Mouse (Mus musculus) right cerebral cortex, postnatal 4 days (tissue): ENCODE results near the gene Hoxb8.

ENCODE experiments used
- DNase-seq: peaks from one replicate; pipeline ENCODE4 v3.0.0-alpha.2; 2022

The Hoxb8 gene

DNA sequence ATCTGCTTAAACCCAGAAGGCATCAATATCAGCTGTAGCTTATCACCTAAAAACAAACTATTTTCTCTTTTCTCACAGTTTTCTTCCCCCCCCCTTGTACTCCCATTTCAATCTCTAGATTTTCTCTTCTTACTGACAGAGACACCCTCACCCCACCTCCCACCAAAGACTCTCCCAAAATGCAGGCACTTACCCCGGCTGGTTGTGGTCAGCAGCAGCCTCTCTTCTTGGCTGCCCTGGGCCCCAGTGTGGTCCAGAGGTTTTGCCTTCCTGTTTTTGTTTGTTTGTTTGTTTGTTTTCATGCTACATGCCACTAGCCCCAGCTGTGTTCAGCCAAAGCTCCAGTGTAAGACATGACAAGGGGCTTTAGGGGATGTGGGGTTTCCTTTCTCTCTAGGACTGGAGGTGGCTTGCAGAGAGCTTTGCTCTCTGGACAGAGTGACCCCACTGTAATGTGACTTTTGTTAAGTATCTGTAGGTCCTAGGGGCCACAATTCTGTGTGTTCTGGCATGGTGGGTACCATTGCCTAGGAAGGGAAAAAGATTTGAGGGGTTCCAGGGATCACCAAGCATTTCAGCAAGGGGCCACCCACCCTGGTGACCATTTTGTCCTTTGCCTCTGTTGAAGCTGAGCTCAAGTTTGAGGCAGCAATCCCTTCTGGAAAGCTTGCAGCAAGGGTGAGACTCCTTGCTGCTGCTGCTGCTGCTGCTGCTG, 13.5 kb upstream of the Hoxb8 start:
- no peak for DNase-seq

DNA sequence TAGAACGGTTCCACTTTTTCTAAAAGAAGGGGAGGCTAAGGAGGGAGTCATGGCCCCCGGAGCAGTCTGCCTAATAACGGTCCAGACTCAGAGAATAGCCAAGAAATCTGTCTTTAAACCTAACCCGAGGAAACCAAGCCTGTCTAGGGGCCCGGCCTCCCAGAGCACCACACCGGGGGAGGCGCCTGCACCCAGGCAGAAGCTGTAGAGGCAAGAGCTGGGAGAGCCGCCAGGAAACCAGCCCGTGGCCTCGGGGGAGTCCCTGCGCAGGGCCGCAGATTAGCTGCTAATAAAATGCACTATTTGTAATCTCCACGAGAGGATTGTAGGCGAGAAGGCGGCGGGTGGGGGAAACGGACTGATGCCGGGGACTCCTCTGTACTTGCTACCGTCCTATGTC, 11.8 kb upstream of the Hoxb8 start:
- no peak for DNase-seq

DNA sequence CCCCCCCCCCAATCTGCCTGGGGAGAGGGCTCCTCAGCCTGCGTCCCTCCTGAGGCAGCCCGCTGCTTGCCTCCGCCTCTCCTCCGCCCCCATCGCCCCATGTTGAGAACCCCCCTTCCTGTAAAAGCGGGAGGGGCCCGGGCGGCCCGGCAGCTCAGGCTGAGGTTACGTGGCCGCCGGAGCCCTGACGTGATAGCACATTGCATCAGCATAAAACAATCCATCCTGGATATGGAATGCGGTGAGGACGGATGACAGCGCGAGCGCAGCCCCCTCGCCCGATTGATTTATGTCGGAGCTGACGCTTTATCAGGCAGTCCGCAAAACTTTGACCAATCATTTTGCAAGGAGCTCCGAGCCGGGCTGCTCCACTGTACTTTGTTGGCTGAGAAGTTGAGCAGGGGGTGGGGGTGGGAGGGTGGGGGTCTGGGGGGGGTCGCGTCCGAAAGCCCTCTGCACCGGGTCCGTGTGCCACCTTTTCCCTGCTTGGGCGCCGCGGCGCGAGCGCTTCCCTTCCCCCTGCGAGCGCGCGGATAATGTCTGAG, 10.6 kb upstream of the Hoxb8 start, which contains the start of gene Hoxb9:
Hoxb9 (plus strand) TSS at position 462 of the 545 bp plus-strand sequence.
- no peak for DNase-seq

DNA sequence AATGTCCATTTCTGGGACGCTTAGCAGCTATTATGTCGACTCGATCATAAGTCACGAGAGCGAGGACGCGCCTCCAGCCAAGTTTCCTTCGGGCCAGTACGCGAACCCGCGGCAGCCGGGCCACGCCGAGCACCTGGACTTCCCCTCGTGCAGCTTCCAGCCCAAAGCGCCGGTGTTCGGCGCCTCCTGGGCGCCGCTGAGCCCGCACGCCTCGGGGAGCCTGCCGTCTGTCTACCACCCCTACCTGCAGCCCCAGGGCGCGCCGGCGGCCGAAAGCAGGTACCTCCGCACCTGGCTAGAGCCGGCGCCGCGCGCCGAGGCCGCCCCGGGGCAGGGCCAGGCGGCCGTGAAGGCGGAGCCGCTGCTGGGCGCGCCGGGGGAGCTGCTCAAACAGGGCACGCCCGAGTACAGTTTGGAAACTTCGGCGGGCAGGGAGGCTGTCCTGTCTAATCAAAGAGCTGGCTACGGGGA, 10.1 kb upstream of the Hoxb8 start:
- no peak for DNase-seq

DNA sequence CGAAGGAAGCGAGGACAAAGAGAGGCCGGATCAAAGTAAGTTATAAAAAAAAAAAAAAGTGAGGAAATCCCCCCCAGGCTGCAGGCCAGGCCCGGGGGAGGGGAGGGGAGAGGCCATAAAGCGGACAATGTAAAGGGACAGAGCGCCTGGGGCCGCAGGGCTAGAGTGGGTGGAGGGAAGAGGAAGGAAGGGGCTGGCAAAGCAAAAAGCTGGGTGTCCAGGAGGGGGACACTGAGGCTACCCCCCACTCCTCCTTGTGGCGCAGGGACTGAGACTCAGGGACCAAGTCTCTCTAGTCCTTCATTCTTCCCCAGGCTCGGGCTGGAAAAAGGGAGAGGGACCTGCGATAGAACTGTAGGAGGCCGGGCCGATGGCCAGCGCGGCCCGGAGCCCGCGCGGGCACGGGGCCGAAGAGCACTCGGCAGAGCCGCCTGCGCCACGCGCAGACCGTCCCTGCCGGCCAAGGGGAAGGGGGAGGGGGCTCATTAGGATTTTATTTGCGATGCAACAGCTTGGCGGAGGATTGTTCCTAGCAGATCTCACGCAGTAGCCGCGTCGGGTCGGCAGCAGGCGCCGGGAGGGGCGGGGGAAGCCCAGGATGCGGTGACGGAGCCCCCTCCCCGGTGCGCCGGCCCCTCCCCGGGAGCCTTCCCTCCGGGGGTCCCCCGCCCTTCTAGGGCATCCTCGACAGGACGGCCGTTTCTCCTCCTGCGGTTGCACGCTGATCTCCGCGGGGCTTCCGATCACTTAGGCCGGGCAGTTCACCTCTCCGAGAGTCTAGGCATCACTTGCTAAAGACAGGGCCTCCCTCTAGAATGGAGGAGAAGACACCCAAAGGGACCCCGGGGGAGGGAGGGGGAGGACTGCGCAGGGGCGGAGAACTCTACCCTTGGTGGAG, 9.4 kb upstream of the Hoxb8 start:
- DNase-seq, result no peak

DNA sequence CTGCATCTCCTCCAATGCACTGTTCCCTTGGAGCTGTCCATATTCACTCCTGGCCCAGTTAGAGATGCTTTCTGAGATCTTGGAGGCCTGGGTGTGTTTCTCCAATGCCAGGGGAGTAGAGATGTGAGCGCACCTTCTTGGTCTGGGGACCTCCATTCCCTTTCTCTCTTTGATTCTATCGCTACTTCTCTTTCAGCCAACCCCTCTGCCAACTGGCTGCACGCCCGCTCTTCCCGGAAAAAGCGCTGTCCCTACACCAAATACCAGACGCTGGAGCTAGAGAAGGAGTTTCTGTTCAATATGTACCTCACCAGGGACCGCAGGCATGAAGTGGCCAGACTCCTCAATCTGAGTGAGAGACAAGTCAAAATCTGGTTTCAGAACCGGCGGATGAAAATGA, 7.3 kb upstream of the Hoxb8 start:
- no peak for DNase-seq

DNA sequence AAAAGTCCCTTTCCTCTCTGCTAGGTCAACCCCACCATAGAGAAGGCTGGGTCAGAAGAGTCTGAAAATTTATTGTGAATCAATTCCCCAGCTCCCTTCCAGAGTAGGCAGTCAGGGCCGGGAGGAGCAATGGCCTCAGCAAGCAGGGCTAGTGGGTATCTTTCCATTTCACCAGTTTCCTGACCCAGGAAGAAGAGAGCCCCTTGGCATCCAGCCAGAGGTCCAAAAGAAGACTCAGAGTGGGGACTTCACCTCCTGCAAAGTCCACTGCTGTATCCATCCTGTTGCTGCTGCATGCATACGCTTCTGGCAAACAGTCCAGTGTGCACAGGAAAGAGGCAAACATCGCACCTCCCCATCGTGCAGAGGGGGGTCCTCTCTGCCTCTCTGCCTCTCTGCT, 5.8 kb upstream of the Hoxb8 start:
- DNase-seq, result no peak

DNA sequence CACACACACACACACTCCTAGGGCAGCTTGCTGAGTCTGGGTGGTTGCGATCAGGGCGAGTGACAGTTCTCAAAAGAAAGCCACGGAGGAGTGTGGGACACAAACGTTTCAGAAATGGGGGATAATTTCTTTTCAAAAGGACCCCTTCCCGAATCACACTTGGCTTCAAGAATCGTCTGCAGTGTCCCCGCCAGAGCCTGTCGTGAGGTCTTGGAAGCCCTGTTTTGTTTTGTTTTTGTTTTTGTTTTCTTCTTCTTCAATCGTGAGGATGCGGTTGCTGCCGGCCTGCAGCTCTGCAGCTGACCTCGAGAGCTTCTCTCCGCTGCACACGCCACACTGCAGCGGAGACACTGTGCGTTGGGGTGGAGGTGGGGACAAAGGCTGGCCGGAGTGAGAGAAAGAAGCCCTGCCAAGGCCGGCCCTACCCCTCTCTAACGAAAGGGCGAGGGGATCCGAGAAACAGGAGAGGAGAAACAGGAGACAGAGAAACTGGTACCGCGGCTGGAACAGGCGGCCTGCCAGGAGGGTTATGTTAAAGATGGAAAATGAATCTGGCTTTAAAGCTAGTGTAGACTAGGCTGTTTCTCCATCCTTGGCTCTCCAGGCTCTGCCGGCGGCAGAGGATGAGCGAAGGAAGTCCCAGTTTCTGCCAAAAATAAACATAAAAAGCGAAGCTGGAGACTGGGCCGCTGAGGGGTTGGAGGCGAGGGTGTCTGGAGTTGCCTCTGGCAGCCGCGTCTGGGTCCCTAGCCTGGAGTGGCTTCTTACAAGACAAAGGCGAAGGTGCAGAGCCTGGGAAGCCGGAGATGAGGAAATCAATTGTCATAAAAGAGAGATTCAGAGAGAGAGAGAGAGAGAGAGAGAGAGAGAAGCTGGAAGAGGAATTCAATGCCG, 4.3 kb upstream of the Hoxb8 start:
- no peak for DNase-seq

DNA sequence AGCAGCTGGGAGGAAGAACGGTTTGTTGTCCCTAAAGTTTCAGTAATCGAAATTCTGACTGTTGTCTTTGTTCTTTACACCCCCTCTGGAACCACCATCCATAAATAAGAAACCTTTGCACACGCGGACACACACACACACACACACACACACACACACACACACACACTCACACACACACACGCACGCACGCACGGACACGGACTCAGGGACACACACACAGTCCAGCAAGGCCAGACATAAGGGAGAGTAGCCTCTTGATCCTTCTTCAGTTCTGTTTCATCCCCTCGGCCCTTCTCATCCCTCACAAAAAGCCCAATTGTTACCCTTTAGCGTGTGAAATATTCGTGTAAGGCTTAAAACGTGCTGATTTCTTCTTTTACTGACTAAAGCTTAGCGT, 3.4 kb upstream of the Hoxb8 start:
- no peak for DNase-seq

DNA sequence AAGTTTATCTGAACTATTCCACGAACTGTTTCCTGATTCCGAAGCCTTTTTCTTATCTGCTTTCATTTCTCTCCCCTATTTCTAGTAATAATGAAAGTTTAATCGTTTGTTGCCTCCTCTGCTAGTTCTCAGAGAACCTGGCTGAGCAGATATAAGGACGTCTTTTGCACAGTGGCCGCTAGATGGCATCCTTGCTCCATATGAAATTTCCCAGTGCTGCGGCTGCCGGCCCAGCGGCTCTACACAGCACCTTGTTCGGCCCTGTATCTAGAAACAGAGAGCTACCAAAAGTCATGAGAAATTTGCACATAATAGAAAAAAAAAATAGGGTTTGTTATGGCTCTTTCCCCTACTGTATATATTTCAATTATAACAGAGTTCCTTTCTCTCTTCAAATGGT, 2.9 kb upstream of the Hoxb8 start:
- DNase-seq, result peak; percentile 87

DNA sequence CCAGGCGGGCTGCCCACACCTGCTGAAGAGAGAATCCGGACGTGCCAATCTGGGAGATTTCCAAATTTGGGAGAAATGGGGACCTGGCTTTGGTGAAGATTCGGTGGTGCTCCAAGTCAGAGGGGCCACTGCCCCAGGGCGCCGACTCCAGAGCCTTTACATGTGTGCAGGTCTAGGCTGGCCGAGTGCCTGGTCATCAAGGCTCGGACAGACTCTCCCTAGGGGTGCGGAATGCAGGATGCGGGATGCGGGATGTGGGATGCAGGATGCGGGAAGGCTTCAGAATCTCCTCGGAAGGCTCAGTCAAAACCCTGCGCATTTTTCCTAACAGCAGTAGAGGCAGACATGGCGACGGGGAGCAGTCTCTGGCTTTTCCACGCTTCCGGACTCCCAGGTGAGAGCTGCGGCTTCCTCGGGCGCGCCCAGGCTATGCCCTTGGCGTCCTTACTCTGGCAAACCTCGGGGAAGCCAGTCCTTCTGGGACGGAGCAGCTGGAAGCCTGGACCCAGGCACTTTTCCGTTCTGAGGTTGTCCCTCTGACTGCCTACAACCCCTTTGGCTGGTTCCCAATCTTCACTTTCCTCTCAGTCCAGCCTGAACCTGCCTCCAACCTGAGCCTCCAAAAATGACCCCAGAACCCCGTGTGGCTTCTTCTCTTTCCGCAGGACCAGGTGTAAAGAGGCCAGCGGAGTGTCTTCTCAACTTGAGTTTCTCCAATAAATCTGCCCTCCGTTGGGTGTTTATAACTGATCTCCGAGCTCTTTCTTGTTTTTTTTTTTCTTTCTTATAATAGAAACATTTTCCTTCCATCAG, 2.1 kb upstream of the Hoxb8 start:
- no peak for DNase-seq

DNA sequence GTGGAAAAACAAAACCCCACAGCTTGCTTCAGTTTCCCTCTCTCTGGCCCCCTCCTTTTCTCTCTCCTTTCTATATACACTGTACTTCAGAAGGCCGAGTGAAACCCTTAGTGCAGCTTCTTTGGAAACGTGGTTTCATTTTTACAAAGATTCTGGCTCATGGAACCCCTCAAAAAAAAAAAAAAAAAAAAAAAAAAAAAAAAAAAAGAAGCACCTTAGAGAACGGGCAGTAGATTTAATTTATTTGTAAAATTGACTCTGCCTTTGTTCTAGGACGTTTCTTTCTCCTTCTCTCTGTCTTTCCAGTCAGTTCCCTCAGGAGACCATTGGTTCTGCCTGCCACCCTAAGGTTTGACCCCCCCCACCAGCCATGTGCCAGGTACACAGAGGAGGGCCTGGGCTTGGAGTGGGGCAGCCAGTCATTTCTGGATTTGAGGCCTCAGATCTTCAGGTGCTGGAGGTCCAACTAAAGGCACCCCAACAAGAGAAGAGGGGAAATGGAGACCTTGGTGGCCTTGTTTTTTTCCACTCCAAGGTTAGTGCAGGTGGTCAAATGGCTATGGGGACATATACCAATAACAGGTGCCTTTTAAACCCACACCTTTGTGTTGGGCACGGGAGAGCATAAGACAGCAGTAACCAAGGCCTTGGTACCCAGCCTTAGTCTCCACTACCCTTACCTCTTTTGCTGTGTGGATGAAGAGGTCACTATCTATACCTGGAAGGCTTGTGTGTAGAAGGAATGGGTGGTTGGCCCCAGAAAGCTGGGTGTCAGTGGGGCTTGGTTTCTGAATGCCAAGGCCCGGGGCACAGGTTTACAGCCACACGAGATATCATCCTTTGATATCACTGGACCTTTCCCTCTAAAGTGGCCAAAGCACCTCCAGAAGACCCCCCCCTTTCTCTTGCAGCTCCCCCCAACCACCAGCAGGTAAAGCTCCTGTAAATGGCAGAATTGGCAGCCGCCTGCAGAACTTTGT, 1.0 kb upstream of the Hoxb8 start:
- DNase-seq, result no peak

DNA sequence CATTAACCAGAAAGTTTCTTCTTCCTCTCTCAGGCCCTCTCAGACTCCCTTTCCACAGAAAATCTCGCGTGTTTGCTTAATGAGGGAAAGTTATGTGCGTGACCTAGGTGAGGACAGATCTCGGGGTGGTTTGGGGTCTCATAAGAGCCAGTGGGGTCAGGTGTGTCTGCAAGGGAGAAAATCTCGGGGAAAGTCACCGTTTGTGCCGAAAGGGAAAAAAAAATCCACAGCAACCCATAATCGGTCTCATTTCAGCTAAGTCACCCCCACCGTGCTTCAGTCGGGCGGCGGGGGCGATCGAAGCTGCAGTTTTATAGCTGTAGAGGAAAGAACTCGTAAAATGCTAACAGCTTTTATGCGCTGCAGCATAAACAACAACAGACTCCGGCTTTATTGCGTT, 309 bp upstream of the Hoxb8 start:
- DNase-seq, result no peak

DNA sequence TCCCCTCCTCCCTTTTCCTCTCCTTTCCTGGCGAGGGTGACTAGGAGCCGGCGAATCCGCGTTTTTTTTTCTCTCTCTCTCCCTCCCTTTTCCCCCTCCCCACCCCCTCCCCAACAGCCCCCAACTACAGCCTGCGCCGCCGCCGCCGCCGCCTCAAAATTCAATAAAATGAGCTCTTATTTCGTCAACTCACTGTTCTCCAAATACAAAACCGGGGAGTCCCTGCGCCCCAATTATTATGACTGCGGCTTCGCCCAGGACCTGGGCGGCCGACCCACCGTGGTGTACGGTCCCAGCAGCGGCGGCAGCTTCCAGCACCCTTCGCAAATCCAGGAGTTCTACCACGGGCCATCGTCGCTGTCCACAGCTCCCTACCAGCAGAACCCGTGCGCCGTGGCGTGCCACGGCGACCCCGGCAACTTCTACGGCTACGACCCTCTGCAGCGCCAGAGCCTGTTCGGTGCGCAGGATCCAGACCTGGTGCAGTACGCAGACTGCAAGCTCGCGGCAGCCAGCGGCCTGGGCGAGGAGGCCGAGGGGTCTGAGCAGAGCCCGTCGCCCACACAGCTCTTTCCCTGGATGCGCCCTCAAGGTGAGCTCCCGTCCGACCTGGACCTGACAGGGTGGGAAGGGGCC, 1.2 kb downstream of the Hoxb8 start:
- DNase-seq, result no peak

DNA sequence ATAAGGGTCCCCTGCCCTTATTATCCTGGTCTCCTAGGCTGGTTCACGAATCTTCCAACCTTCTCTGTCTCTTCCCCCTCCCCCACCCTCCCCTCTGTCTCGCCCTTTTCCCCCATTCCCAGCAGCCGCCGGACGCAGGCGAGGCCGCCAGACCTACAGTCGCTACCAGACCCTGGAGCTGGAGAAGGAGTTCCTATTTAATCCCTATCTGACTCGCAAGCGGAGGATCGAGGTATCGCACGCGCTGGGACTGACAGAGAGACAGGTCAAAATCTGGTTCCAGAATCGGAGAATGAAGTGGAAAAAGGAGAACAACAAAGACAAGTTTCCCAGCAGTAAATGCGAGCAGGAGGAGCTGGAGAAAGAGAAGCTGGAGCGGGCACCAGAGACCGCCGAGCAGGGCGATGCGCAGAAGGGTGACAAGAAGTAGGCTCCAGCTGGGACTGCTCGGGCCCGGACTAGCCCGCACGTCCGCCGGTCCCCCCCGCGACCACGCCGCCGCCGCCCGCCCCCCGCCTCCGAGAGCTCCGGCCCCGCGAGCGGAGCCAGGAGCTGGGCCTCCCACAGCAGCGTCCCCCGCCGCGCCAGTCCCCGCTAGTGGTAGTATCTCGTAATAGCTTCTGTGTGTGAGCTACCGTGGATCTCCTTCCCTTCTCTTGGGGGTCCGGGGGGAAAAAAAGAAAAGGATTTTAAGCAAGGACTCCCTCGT, 2.5 kb downstream of the Hoxb8 start:
- DNase-seq, result peak; percentile 46

DNA sequence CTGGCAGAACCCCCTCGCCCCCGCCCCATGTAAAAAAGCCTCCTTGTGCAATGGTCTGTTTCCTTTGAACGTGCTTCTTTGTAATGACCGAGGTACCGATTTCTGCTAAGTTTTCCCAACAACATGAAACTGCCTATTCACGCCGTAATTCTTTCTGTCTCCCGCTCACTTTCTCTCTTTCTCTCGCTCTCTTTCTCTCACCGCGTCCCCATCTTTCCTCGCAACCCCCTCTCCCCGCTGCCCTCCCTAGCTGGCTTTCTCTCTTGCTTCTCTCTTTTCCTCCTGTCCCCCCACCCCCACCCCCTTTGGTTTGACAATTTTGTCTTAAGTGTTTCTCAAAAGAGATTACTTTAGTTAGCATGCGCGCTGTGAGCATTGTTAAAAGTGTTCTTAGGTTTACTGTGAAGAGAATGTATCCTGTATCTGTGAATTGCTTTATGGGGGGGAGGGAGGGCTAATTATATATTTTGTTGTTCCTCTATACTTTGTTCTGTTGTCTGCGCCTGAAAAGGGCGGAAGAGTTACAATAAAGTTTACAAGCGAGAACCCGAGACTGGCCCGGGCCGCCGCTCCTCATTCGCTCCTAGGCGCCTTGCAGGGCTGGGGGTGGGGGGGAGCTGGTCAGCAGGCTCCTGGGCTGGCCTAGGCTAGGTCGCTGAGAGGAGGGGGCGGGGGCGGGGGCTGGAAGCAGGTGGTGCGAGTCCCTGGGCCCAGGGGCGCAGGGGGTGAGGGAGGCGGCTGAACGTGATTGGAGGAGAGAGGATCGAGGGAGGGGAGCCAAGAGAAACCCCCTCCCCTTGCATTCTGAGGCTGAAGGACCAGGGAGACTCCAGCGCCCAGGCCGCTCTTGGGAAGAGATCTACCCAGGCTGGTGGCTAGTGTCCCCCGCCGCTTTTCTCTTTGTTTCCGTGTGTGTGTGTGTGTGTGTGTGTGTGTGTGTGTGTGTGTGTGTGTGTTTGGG, 3.3 kb downstream of the Hoxb8 start:
- DNase-seq, result no peak

DNA sequence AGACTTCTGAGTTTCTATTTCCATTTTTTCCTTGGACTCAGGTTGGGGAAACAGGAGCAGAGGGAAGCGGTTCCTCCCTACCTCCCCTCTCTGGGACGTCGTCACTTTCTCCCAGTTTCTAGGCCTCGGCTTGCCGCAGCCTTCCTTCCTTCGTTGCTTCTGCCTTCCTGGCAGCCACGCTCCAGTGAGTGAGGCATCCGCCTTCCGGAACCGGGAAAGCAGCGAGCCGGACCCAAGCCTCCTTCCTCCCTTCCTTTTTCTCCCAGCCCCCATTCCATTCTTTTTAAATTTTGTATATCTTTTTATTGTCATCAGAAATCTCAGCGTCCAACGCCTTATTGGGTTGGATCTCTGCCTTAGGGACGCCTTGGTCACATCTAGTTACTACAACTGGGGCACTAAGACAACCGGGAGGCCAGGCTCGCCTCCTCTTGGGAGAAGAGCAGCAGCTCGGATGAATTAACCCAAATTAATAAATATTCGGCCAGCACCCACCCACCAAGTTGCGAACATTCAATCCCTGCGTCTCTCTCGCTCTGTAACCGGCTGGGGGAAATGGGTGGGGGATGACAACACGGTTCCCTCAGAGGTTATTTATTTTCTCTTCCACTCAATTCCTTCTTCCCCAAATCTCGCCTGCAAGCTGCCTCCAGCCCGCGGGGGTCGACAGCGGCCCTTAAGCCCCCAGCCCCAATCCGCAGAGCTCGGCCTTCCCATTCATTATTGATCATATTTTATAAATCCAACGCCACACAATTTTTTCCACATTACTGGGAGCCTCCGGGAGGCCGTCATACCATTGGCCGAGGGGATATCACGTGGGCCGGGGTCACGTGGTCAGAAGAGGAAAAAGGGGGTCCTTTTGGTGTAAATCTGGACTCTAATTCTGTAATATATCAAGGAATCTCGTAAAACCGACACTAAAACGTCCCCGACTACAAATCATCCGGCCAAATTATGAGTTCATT, 4.3 kb downstream of the Hoxb8 start, which contains the start of gene Hoxb7:
Hoxb7 (plus strand) TSS at position 853 of the 968 bp plus-strand sequence.
- no peak for DNase-seq
